Mouse (Mus musculus) adrenal gland, postnatal 36 days (tissue): ENCODE results near the gene Gm27027. TPM values are rescaled to one million over a fixed set of nuclear protein-coding genes. Genes with fewer than 3 reads are reported as not detected.

Experiments
- DNase-seq, 2 experiments: peaks; one replicate each; pipeline ENCODE4 v3.0.0; 2021; ENCODE audit warnings: mixed read lengths in 1 of 2
- total RNA-seq, 2 experiments: library from RNA; stranded (reverse); gene quantifications; 2 replicates each; pipeline ENCODE4 v1.2.3; 2021

Gene Gm27027
- total RNA-seq, 2 experiments from 2014 or later, result not detected

GRCm38 (mm10) chr2:93976436-93977252 is 19.5 kb downstream of the Gm27027 start:
- DNase-seq, result peak; percentile 67 to 74

- DNase-seq, result no peak
Observed at GRCm38 (mm10) chr2:93975526-93976435, 20.4 kb downstream of the Gm27027 start.

GRCm38 (mm10) chr2:93975041-93975440 is 21.1 kb downstream of the Gm27027 start:
- no peak for DNase-seq

- no peak for DNase-seq
Observed at GRCm38 (mm10) chr2:93971647-93972046, 24.5 kb downstream of the Gm27027 start.

- DNase-seq, result no peak
Observed at GRCm38 (mm10) chr2:93964494-93965160, 31.5 kb downstream of the Gm27027 start.

GRCm38 (mm10) chr2:93963802-93964201 is 32.4 kb downstream of the Gm27027 start:
- DNase-seq, result no peak

- peak in 1 of 2 experiments; percentile 45 for DNase-seq
Observed at GRCm38 (mm10) chr2:93961716-93962115, 34.4 kb downstream of the Gm27027 start.

GRCm38 (mm10) chr2:93959346-93959745 is 36.8 kb downstream of the Gm27027 start:
- no peak for DNase-seq

- no peak for DNase-seq
Observed at GRCm38 (mm10) chr2:93958216-93958615, 37.9 kb downstream of the Gm27027 start.

GRCm38 (mm10) chr2:93957785-93958175 is 38.4 kb downstream of the Gm27027 start:
- DNase-seq, result no peak

GRCm38 (mm10) chr2:93956908-93957784 is 39.0 kb downstream of the Gm27027 start, which contains the start of gene Gm13889:
TSS of gene Gm13889 (minus strand) at chr2:93957201.
- DNase-seq, result peak; percentile 91

- peak; percentile 65 to 74 for DNase-seq
Observed at GRCm38 (mm10) chr2:93956331-93956801, 39.8 kb downstream of the Gm27027 start.

- DNase-seq, result no peak
Observed at GRCm38 (mm10) chr2:93955886-93956285, 40.3 kb downstream of the Gm27027 start.

- DNase-seq, result no peak
Observed at GRCm38 (mm10) chr2:93954781-93955578, 41.2 kb downstream of the Gm27027 start.

- no peak for DNase-seq
Observed at GRCm38 (mm10) chr2:93953726-93954125, 42.4 kb downstream of the Gm27027 start.

- DNase-seq, result no peak
Observed at GRCm38 (mm10) chr2:93946976-93947375, 49.2 kb downstream of the Gm27027 start.

- DNase-seq, result no peak
Observed at GRCm38 (mm10) chr2:93944855-93945254, 51.3 kb downstream of the Gm27027 start.

GRCm38 (mm10) chr2:93944099-93944498 is 52.1 kb downstream of the Gm27027 start:
- no peak for DNase-seq

GRCm38 (mm10) chr2:93941670-93942069 is 54.5 kb downstream of the Gm27027 start:
- peak in 1 of 2 experiments; percentile 7 for DNase-seq

GRCm38 (mm10) chr2:93938534-93938933 is 57.6 kb downstream of the Gm27027 start:
- no peak for DNase-seq
